Mouse (Mus musculus) cerebellum, adult (tissue): ENCODE results near the gene Prickle2.

Source experiments
- ATAC-seq: cut with Nextera tagmentation; 2 replicates; pipeline ENCODE4 v1.9.2; 2017; ENCODE audit warnings: mild to moderate bottlenecking, moderate library complexity, mixed read lengths; ENCODE audit not compliant: insufficient number of reproducible peaks, low FRiP score, low TSS enrichment

The Prickle2 gene

DNA sequence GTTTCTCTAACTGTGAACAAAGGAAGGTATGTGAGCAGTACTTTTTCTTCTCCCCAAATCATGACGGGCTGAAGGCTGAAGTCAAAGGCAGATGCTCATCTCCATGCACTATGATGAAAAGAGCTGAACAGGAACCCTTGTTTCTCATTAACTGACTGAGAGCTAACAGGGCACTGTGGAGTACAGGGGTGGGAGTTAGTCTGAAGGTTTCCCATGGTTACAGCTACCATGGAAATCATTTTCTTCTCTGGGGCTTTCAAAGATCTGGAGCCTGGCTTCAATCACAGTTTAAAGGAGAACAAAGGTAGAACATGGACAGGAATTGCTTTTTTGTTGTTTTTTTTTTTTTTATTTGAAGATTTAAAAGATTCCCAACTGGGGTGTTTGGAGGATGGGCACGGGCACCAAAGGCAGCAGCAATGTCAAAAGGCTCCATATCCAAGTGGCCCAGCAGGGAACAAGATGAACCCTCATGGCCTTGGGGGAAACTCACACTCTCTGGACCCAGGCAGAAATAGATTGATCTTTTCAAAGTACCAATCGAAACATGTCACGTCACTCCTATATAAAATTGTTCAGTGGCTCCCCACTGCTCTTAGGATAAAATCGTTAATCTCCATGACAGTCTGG lies 35.3 kb downstream of the Prickle2 start:
- ATAC-seq = no peak

GRCm38 (mm10) chr6:92669623-92670022 lies 36.3 kb downstream of the Prickle2 start:
- no peak for ATAC-seq

GRCm38 (mm10) chr6:92667544-92667943 lies 38.4 kb downstream of the Prickle2 start:
- no peak for ATAC-seq

DNA sequence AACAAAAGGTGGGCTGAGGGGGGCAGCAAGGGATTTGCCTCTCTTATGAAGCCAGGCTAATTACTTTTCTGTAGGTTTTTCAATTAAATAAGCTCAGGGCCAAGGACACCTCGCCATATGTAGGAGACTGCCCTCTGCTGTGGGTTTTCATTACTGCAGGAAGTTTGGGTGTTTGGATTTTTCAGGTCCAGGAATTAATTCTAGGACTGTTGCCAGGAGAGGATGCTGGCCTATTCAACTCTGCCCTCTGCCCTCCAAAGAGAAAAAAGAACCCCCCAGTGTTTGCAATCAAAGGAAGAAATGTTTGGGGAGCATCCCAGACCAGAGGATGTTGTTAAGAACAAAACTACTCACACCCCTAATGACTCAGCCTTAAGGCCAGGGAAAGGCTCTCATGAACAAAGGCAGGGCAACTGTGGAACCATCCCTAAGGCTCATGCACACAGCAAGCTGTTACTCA lies 40.4 kb downstream of the Prickle2 start:
- 0 out of 2 replicates have a peak, but pooled peaks have one; percentile 8 for ATAC-seq

GRCm38 (mm10) chr6:92663885-92664284 lies 42.1 kb downstream of the Prickle2 start:
- no peak for ATAC-seq

GRCm38 (mm10) chr6:92663433-92663832 lies 42.5 kb downstream of the Prickle2 start:
- no peak for ATAC-seq

DNA sequence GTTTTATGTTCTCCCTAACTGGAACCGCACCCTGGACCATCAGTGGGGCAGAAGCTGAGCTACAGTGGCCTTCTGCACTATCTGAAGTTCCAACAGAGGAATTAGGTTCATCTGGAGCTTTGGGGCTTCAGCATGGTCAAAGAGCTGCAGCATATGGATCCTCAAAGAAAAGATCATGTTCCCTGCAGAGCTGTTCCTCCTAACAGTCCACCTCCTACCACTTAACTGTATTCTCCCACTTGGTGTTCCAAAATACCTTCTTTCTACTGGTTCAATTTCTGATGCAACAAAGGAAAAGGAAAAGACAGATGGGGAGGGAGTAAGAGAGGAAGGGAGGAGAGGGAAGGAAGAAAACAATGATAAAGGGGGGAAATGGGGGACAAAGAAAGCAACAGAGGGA lies 56.9 kb downstream of the Prickle2 start:
- ATAC-seq = no peak

GRCm38 (mm10) chr6:92648571-92648970 lies 57.4 kb downstream of the Prickle2 start:
- no peak for ATAC-seq

- no peak for ATAC-seq
These were observed 63.0 kb downstream of the Prickle2 start for GRCm38 (mm10) chr6:92642929-92643328.

DNA sequence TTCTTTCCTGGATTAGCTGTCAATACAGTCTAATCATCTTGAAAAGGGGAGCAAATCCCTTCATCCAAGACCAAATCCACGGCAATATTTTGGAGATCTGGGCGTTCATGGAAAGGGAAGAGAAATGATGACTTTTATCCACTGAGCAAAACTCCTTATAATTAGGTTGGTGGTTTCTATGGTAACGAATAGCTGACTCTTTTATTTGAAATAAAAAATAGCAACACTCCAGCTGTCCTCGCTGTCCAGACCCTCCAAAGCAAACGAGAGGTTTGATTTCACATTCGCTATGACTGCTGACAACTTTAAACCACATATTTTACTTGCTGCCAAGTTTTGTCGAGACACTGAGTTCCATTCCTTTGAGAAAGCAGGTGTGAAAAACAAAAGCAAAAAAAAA lies 64.0 kb downstream of the Prickle2 start:
- ATAC-seq = no peak

DNA sequence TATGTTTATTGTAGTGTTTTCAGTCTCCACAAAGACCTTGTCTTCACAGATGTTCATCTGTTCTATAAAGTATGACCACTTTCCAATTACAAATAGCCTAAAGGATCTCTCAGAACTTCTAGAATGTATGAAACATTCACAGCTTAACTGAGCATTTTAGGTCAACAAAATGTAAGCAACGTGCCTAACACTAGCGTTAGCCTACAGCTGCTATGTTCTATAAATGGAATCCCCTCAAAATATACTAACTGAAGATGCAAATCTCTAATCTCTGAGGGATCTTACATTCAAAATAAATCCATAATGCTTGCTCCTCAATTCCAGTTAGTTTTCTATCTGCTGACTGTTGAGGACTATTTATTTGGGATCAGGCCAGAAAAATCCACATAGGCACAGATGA lies 65.1 kb downstream of the Prickle2 start:
- no peak for ATAC-seq

GRCm38 (mm10) chr6:92636431-92636830 lies 69.5 kb downstream of the Prickle2 start:
- no peak for ATAC-seq

DNA sequence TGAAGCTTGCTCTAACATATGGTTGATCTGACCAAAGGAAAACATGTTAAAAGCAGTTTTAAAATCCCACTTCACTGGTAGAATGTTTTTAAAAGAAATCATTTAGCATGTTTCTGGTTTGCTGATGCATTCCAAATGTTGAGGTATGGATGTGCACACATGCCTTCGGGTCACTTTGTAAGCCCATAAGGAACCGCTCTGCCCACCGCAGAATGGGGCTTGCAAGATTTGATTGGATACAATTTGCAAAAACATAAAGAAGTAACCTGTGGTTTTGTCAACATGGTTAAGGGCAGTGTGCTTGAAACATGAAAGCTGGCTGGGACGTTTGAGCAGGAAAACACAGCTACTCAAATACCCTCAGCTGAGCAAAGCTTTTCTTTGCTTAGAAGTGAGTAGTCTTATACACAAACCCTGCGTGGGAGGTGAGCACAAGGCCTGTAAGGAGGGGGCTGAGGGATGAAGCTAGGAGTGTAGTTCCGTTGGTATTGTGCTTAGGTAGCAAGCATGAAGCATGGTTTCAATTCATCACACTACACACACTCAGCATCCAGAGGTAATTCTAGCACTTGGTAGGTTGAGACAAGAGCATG lies 71.0 kb downstream of the Prickle2 start:
- ATAC-seq = no peak

- ATAC-seq = no peak
These were observed 75.0 kb downstream of the Prickle2 start for GRCm38 (mm10) chr6:92630991-92631390.

- ATAC-seq = no peak
These were observed 78.2 kb downstream of the Prickle2 start for GRCm38 (mm10) chr6:92627711-92628110.

GRCm38 (mm10) chr6:92627048-92627617 lies 78.8 kb downstream of the Prickle2 start:
- no peak for ATAC-seq

DNA sequence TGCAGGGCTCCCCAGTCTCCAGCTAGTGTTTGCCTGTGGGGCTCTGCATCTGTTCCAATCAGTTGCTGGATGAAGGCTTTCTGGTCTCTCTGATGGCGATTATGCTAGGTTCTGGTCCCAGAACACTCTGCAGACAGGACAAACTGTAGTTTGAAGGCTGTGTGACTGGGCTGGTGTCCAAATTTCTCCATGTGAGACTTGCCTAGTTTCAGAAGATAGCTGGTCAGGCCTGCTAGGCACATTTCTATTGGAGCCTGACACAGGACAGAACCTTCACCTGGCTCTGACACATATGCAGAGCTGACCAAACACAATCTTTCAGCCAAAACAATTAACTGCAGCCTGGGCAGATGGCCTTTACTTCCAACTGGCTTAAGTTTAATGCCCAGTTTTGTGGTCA lies 80.0 kb downstream of the Prickle2 start:
- ATAC-seq = peak; percentile 22; the same call in 1 of the 2 replicates

GRCm38 (mm10) chr6:92624306-92624705 lies 81.6 kb downstream of the Prickle2 start:
- ATAC-seq = no peak

GRCm38 (mm10) chr6:92617183-92617582 lies 88.8 kb downstream of the Prickle2 start:
- ATAC-seq = no peak

DNA sequence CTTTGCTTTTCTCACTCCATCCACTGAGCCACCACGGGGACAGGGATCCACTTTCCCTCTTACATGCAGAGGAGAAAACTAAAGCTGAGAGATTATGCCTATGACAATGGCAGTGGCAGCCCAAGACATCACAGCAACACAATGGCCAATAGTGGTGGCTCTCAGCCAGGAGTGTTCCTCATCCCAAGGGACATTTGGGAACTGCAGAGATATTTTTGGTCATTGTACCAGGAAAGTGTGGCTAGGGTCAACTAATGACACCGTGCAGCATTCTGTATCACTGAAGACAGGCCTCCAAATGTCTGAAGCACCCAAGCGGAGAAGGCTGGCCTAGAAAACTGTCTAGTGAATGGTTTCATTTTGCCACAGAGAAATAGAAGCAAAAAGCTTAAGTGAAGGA lies 91.2 kb downstream of the Prickle2 start:
- ATAC-seq = no peak

GRCm38 (mm10) chr6:92612151-92612769 lies 93.7 kb downstream of the Prickle2 start:
- ATAC-seq = no peak
